Mouse (Mus musculus) liver, embryonic 11.5 days (tissue): Measurements from ENCODE around the gene Fstl1. TPM values are rescaled to one million over a fixed set of nuclear protein-coding genes. Genes with fewer than 3 reads are reported as not detected.

Experiments used
- ATAC-seq: fragments of 200-750 bp; cut with Nextera tagmentation; replicated peaks from 2 replicates; pipeline ENCODE4 v1.8.0; 2017; ENCODE audit warnings: moderate number of reproducible peaks, mild to moderate bottlenecking, moderate TSS enrichment, moderate library complexity; ENCODE audit not compliant: low FRiP score
- DNase-seq: peaks from one replicate; pipeline ENCODE4 v3.0.0-alpha.2; 2017; ENCODE audit warnings: low spot score
- H3K27ac ChIP-seq: fragments of 300-500 bp; sonication (generic); 2 replicates; pipeline ENCODE4 v1.5.1; 2014; ENCODE audit warnings: mild to moderate bottlenecking, low read depth, low read length, control low read depth
- H3K27me3 ChIP-seq: fragments of 300-500 bp; sonication (generic); replicated peaks from 2 replicates; pipeline ENCODE4 v1.6.1; 2014; ENCODE audit warnings: low read length, mixed read lengths; ENCODE audit not compliant: control insufficient read depth, insufficient read depth
- H3K36me3 ChIP-seq: fragments of 300-500 bp; sonication (generic); 2 replicates; pipeline ENCODE4 v1.6.1; 2014; ENCODE audit warnings: mild to moderate bottlenecking, low read length, moderate library complexity, mixed read lengths; ENCODE audit not compliant: control insufficient read depth, insufficient read depth
- H3K4me1 ChIP-seq: fragments of 300-500 bp; sonication (generic); replicated peaks from 2 replicates; pipeline ENCODE4 v1.6.1; 2014; ENCODE audit warnings: low read length, mixed read lengths; ENCODE audit not compliant: control insufficient read depth, insufficient read depth
- H3K4me2 ChIP-seq: fragments of 300-500 bp; sonication (generic); 2 replicates; pipeline ENCODE4 v1.6.1; 2014; ENCODE audit warnings: mild to moderate bottlenecking, control low read depth, moderate library complexity
- H3K4me3 ChIP-seq: fragments of 300-500 bp; sonication (generic); 2 replicates; pipeline ENCODE4 v1.5.1; 2014; ENCODE audit warnings: low read depth, low read length, control low read depth
- H3K9ac ChIP-seq: fragments of 300-500 bp; sonication (generic); 2 replicates; pipeline ENCODE4 v1.6.1; 2014; ENCODE audit warnings: low read depth, low read length, control low read depth
- H3K9me3 ChIP-seq: fragments of 300-500 bp; sonication (generic); 2 replicates; pipeline ENCODE4 v1.6.1; 2016; ENCODE audit warnings: low read length, inconsistent platforms, mixed read lengths; ENCODE audit not compliant: control insufficient read depth
- WGBS: fragments of 180-500 bp; shearing (Covaris S2); extraction: QIAGEN DNeasy Blood & Tissue Kit; methylation state at CpG from one replicate; pipeline ENCODE4 v1.1.7; 2014; 5-methylcytosine and 5-hydroxymethylcytosine counted together
- polyA plus RNA-seq: library from polyadenylated mRNA; unstranded; fragments of >200 nt; fragmentation: Nextera tagmentation; extraction: Ambion mirVana; gene quantifications from 2 replicates; pipeline ENCODE4 v1.2.1, GENCODE M21; 2014

Gene Fstl1
- polyA plus RNA-seq, 1 experiment from 2014 or later: 118 TPM

- H3K9me3 ChIP-seq: no peaks in the 10 kb centered on the region
- no peak for DNase-seq
- WGBS: 98% methylated on average over 3 of the region's 3 CpGs
- no peak overlapping the region for H3K9ac ChIP-seq
- no peak overlapping the region for H3K4me3 ChIP-seq
- ATAC-seq: no peak
- H3K27me3 ChIP-seq: no peaks in the 10 kb centered on the region
- H3K4me1 ChIP-seq: peaks cover 8% of the 10 kb centered on the region; the same call in 1 of the 2 replicates
- H3K27ac ChIP-seq: no peak overlapping the region
- H3K4me2 ChIP-seq: no peak overlapping the region
- H3K36me3 ChIP-seq: peaks cover 22% of the 10 kb centered on the region
Observed at GRCm38 (mm10) chr16:37877406-37877805, 100.7 kb downstream of the Fstl1 start.

DNA sequence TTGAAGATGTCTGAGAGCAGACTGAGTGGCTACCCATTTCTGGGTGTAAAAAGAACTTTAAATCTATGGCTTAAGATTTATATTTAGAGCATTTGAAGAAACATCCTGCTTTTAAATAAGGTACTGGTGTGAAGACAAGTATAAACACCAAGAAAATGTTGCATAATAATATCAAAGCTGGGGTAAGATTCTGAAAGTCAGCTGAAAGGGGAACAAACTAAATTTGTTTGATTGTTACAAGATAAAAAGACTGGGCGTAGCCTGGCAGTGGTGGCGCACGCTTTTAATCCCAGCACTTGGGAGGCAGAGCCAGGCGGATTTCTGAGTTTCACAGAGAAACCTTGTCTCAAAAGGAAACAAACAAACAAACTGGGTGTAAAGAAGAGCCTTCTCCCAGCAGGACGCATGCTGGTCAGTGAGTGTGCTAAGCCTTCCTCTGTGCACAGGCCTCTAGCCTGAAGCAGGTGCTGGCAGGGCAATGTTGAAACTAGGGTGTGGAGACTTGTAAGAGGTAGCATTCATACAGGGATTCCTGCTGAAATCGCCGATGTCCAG is 102.4 kb downstream of the Fstl1 start:
- DNase-seq (no peak), ATAC-seq (no peak)
- Histone ChIP-seq H3K9me3 (no peaks in the 10 kb centered on the region), H3K27ac (no peak overlapping the region), H3K36me3 (peaks cover 33% of the 10 kb centered on the region), H3K4me1 (peaks cover 5% of the 10 kb centered on the region; the same call in 1 of the 2 replicates), H3K4me3 (no peak overlapping the region), H3K27me3 (no peaks in the 10 kb centered on the region), H3K4me2 (no peak overlapping the region), H3K9ac (no peak overlapping the region)
- 89% methylated on average over 7 of the region's 7 CpGs for WGBS

DNA sequence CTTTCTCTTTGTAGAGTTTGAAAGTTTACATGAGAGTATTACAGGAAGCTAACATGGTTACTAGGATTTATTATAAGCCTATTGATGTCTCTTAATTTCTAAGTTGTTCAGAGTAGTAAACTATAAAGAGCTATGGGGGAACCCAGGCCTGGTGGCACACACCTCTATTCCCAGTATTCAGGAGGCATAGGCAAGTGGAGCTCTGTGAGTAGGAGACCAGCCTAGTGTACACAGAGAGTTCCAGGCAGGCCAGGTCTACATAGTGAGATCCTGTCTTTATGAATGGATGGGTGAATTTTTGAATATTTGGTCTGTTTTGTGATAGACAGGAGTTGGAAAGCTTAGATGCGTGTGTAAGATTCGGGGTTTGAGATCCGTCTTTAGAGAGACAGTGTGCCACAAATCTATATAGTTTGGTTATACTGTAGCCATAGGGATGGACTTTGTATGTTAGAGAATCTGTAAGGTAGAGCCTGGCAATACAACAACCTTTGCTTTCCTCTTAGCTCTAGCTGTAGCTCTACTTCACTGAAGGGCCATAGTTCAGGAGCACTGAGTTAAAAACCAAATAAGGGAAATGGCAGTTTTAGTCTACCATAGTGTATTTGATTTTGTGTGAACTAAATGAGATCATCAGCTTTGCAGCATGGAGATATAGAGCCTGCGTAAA is 103.2 kb downstream of the Fstl1 start:
- H3K27me3 ChIP-seq: no peaks in the 10 kb centered on the region
- H3K27ac ChIP-seq: no peak overlapping the region
- ATAC-seq (no peak), DNase-seq (no peak)
- 91% methylated on average over 4 of the region's 4 CpGs for WGBS
- H3K4me1 ChIP-seq: peaks cover 5% of the 10 kb centered on the region; the same call in 1 of the 2 replicates
- no peak overlapping the region for H3K4me3 ChIP-seq
- H3K9me3 ChIP-seq: no peaks in the 10 kb centered on the region
- no peak overlapping the region for H3K9ac ChIP-seq
- H3K4me2 ChIP-seq: no peak overlapping the region
- H3K36me3 ChIP-seq: peaks cover 35% of the 10 kb centered on the region

- DNase-seq: no peak
- Histone ChIP-seq H3K9me3 (no peaks in the 10 kb centered on the region), H3K4me3 (no peak overlapping the region), H3K36me3 (peaks cover 35% of the 10 kb centered on the region), H3K27me3 (no peaks in the 10 kb centered on the region), H3K4me2 (no peak overlapping the region), H3K9ac (no peak overlapping the region), H3K27ac (no peak overlapping the region), H3K4me1 (peaks cover 5% of the 10 kb centered on the region; the same call in 1 of the 2 replicates)
- WGBS: 67% methylated on average over 2 of the region's 2 CpGs
- no peak for ATAC-seq
Observed at GRCm38 (mm10) chr16:37881168-37881567, 104.5 kb downstream of the Fstl1 start.

Other genes with a start within 250 kb of the Fstl1 start
- gene Gtf2e1, start 237.1 kb upstream of the Fstl1 start, polyA plus RNA-seq: 29.2 and 34.0 TPM in 2 replicates
- 29.6 and 33.5 TPM in 2 replicates for gene Rabl3, start 237.0 kb upstream of the Fstl1 start, polyA plus RNA-seq
- 13.6 and 13.7 TPM in 2 replicates for gene Hgd, start 196.7 kb upstream of the Fstl1 start, polyA plus RNA-seq
- gene Ndufb4, start 122.4 kb upstream of the Fstl1 start, polyA plus RNA-seq: 67.6 and 72.2 TPM in 2 replicates
- 0.36 TPM in 1 of 2 replicates, not detected in the other for gene Gm36028, start 84.3 kb downstream of the Fstl1 start, polyA plus RNA-seq
- 35.9 and 36.2 TPM in 2 replicates for gene Lrrc58, start 91.5 kb downstream of the Fstl1 start, polyA plus RNA-seq
- 0.08 TPM in 1 of 2 replicates, not detected in the other for gene Gpr156, start 139.6 kb downstream of the Fstl1 start, polyA plus RNA-seq